Mouse (Mus musculus) megakaryocyte-erythroid progenitor cell, adult 5-6 weeks (primary cell): ENCODE data around the gene Map3k9. TPM values are rescaled to one million over a fixed set of nuclear protein-coding genes. Genes with fewer than 3 reads are reported as not detected.

ENCODE experiments used
- total RNA-seq, 2 experiments: library from RNA; stranded (forward) in 1 of 2; stranded (reverse) in 1 of 2; fragments of 200-1000, 215-1000 nt in 1 of 2; fragments of >200 nt in 1 of 2; fragmentation: Nextera tagmentation in 1 of 2; gene quantifications; 2 replicates each; pipeline ENCODE4 v1.2.3; 2014 to 2017

The Map3k9 gene
- total RNA-seq, 2 experiments from 2014 or later = 0.19 TPM; not detected in 1

Other genes with a start within 250 kb of the Map3k9 start
- 9.7 and 18.7 TPM in 2 replicates for gene Gm20498, start 248.3 kb downstream of the Map3k9 start, total RNA-seq (2014; fragmentation: Nextera tagmentation)
- 57.2 and 72.9 TPM in 2 replicates for gene Gm20498, start 248.3 kb downstream of the Map3k9 start, total RNA-seq (2017)
- gene Synj2bp, start 248.3 kb downstream of the Map3k9 start, total RNA-seq (2014; fragmentation: Nextera tagmentation) = 18.4 and 34.7 TPM in 2 replicates
- 43.6 and 48.1 TPM in 2 replicates for gene Synj2bp, start 248.3 kb downstream of the Map3k9 start, total RNA-seq (2017)
- not detected in 2 replicates for gene Adam21, start 212.7 kb downstream of the Map3k9 start, total RNA-seq (2014; fragmentation: Nextera tagmentation)
- not detected in 2 replicates for gene Adam21, start 212.7 kb downstream of the Map3k9 start, total RNA-seq (2017)
- gene Med6, start 186.2 kb downstream of the Map3k9 start, total RNA-seq (2014; fragmentation: Nextera tagmentation) = 37.6 and 44.1 TPM in 2 replicates
- 80.8 and 91.1 TPM in 2 replicates for gene Med6, start 186.2 kb downstream of the Map3k9 start, total RNA-seq (2017)
- not detected in 2 replicates for gene Ttc9, start 149.9 kb downstream of the Map3k9 start, total RNA-seq (2014; fragmentation: Nextera tagmentation)
- not detected in 2 replicates for gene Ttc9, start 149.9 kb downstream of the Map3k9 start, total RNA-seq (2017)
- gene Pcnx, start 78.8 kb upstream of the Map3k9 start, total RNA-seq (2014; fragmentation: Nextera tagmentation) = 16.3 and 33.8 TPM in 2 replicates
- gene Pcnx, start 78.8 kb upstream of the Map3k9 start, total RNA-seq (2017) = 3.9 and 6.4 TPM in 2 replicates